Mouse (Mus musculus) heart, postnatal 0 days (tissue): ENCODE measurements around the gene Mark3. TPM values are rescaled to one million over a fixed set of nuclear protein-coding genes. Genes with fewer than 3 reads are reported as not detected.

Source experiments
- ATAC-seq: fragments of 200-750 bp; cut with Nextera tagmentation; 2 replicates; pipeline ENCODE4 v1.8.0; 2017; ENCODE audit warnings: low read depth, moderate number of reproducible peaks, moderate library complexity; ENCODE audit not compliant: insufficient read depth
- DNase-seq: peaks from one replicate; pipeline ENCODE4 v3.0.0-alpha.2; 2016; ENCODE audit warnings: low spot score
- H3K27ac ChIP-seq: fragments of 300-500 bp; sonication (generic); 2 replicates; pipeline ENCODE4 v1.5.1; 2014; ENCODE audit warnings: low read depth, mild to moderate bottlenecking
- H3K27me3 ChIP-seq: fragments of 300-500 bp; sonication (generic); 2 replicates; pipeline ENCODE4 v1.6.1; 2014; ENCODE audit warnings: low read length, mixed read lengths; ENCODE audit not compliant: control insufficient read depth, insufficient read depth
- H3K36me3 ChIP-seq: fragments of 300-500 bp; sonication (generic); replicated peaks from 2 replicates; pipeline ENCODE4 v1.6.1; 2014; ENCODE audit warnings: low read length, mixed read lengths; ENCODE audit not compliant: control insufficient read depth, insufficient read depth
- H3K4me1 ChIP-seq: fragments of 300-500 bp; sonication (generic); 2 replicates; pipeline ENCODE4 v1.6.1; 2014; ENCODE audit warnings: antibody characterized with exemption; ENCODE audit not compliant: control insufficient read depth, insufficient read depth
- H3K4me2 ChIP-seq: fragments of 300-500 bp; sonication (generic); 2 replicates; pipeline ENCODE4 v1.6.1; 2014; ENCODE audit warnings: low read depth, mild to moderate bottlenecking, low read length, moderate library complexity
- H3K4me3 ChIP-seq: fragments of 300-500 bp; sonication (generic); 2 replicates; pipeline ENCODE4 v1.5.1; 2014; ENCODE audit warnings: low read depth, low read length
- H3K9ac ChIP-seq: fragments of 300-500 bp; sonication (generic); replicated peaks from 2 replicates; pipeline ENCODE4 v1.6.1; 2014; ENCODE audit warnings: low read depth, low read length, mixed read lengths
- H3K9me3 ChIP-seq: fragments of 300-500 bp; sonication (generic); replicated peaks from 2 replicates; pipeline ENCODE4 v1.6.1; 2016; ENCODE audit warnings: low read length; ENCODE audit not compliant: control insufficient read depth
- CTCF ChIP-seq: IDR thresholded peaks from 2 replicates; pipeline ENCODE4 v1.5.1; 2016; ENCODE audit warnings: antibody characterized with exemption, control low read depth, low read depth
- EP300 ChIP-seq: IDR thresholded peaks from 2 replicates; pipeline ENCODE4 v1.6.1; 2016; ENCODE audit warnings: antibody characterized with exemption, low read depth
- WGBS: fragments of 180-500 bp; shearing (Covaris S2); extraction: QIAGEN DNeasy Blood & Tissue Kit; methylation state at CpG from one replicate; pipeline ENCODE4 v1.1.7; 2014; 5-methylcytosine and 5-hydroxymethylcytosine counted together
- polyA plus RNA-seq: library from polyadenylated mRNA; unstranded; fragments of >200 nt; fragmentation: Nextera tagmentation; extraction: Ambion mirVana; gene quantifications from 2 replicates; pipeline ENCODE4 v1.2.1, GENCODE M21; 2015
- total RNA-seq: library from RNA; depleted of rRNA; stranded (reverse); fragments of >200 nt; gene quantifications from 2 replicates; pipeline ENCODE4 v1.2.3, GENCODE M21; 2014; ENCODE audit warnings: low replicate concordance

The Mark3 gene
- total and polyA plus RNA-seq, 2 experiments from 2014 or later: 20.0 to 66.3 TPM

- Histone ChIP-seq H3K9ac (no peak overlapping the region), H3K27ac (peak overlapping the region; percentile 11; the same call in 1 of the 2 replicates), H3K4me3 (no peak overlapping the region), H3K36me3 (no peaks in the 10 kb centered on the region), H3K27me3 (no peaks in the 10 kb centered on the region), H3K4me2 (no peak overlapping the region), H3K4me1 (peaks cover 52% of the 10 kb centered on the region), H3K9me3 (no peaks in the 10 kb centered on the region)
- ATAC-seq (no peak), DNase-seq (no peak)
- WGBS: 42% methylated on average over 11 of the region's 11 CpGs
- TF ChIP-seq EP300: no peak
- no peak for TF ChIP-seq CTCF
Observed at GRCm38 (mm10) chr12:111689426-111689825, 115.1 kb downstream of the Mark3 start.

GRCm38 (mm10) chr12:111691346-111691872 is 117.1 kb downstream of the Mark3 start:
- Histone ChIP-seq H3K9me3 (no peaks in the 10 kb centered on the region), H3K36me3 (no peaks in the 10 kb centered on the region), H3K9ac (no peak overlapping the region; the same call in 1 of the 2 replicates), H3K4me2 (no peak overlapping the region), H3K4me3 (no peak overlapping the region), H3K27ac (0 out of 2 replicates have a peak overlapping the region, but pooled peaks have one; percentile 40), H3K4me1 (peaks cover 57% of the 10 kb centered on the region), H3K27me3 (no peaks in the 10 kb centered on the region)
- ATAC-seq (no peak), DNase-seq (peak; percentile 24)
- 18% methylated on average over 5 of the region's 5 CpGs for WGBS
- TF ChIP-seq CTCF: no peak
- no peak for TF ChIP-seq EP300

GRCm38 (mm10) chr12:111692899-111693298 is 118.6 kb downstream of the Mark3 start:
- no peaks in the 10 kb centered on the region for H3K27me3 ChIP-seq
- peaks cover 43% of the 10 kb centered on the region for H3K4me1 ChIP-seq
- no peak for DNase-seq
- H3K4me2 ChIP-seq: no peak overlapping the region
- H3K27ac ChIP-seq: no peak overlapping the region
- H3K4me3 ChIP-seq: no peak overlapping the region
- H3K9me3 ChIP-seq: no peaks in the 10 kb centered on the region
- H3K36me3 ChIP-seq: no peaks in the 10 kb centered on the region
- TF ChIP-seq EP300 (no peak), CTCF (no peak)
- H3K9ac ChIP-seq: no peak overlapping the region
- ATAC-seq: no peak
- WGBS: 92% methylated on average over 5 of the region's 5 CpGs

- DNase-seq (peak; percentile 30), ATAC-seq (no peak)
- Histone ChIP-seq H3K4me3 (no peak overlapping the region), H3K4me1 (peaks cover 37% of the 10 kb centered on the region), H3K27me3 (no peaks in the 10 kb centered on the region), H3K27ac (peak overlapping the region; percentile 67), H3K36me3 (no peaks in the 10 kb centered on the region), H3K9me3 (no peaks in the 10 kb centered on the region), H3K4me2 (peak overlapping the region; percentile 14; the same call in 1 of the 2 replicates), H3K9ac (no peak overlapping the region; the same call in 1 of the 2 replicates)
- TF ChIP-seq EP300: no peak
- 62% methylated on average over 18 of the region's 18 CpGs for WGBS
Observed at GRCm38 (mm10) chr12:111693341-111694270, 119.3 kb downstream of the Mark3 start.

- no peaks in the 10 kb centered on the region for H3K9me3 ChIP-seq
- H3K27me3 ChIP-seq: no peaks in the 10 kb centered on the region
- H3K4me2 ChIP-seq: peak overlapping the region; percentile 14; the same call in 1 of the 2 replicates
- H3K9ac ChIP-seq: no peak overlapping the region; the same call in 1 of the 2 replicates
- DNase-seq: peak; percentile 31
- ATAC-seq: 0 out of 2 replicates have a peak, but pooled peaks have one; percentile 21
- WGBS: 24% methylated on average over 12 of the region's 12 CpGs
- H3K27ac ChIP-seq: peak overlapping the region; percentile 67
- no peaks in the 10 kb centered on the region for H3K36me3 ChIP-seq
- H3K4me3 ChIP-seq: no peak overlapping the region
- H3K4me1 ChIP-seq: peaks cover 33% of the 10 kb centered on the region
- TF ChIP-seq CTCF (no peak), EP300 (no peak)
Observed at GRCm38 (mm10) chr12:111694271-111694781, 120.0 kb downstream of the Mark3 start.
